Mouse (Mus musculus) left cerebral cortex, adult 2 months (tissue): Measurements from ENCODE around the gene Map3k4. TPM values are rescaled to one million over a fixed set of nuclear protein-coding genes. Genes with fewer than 3 reads are reported as not detected.

Experiments
- DNase-seq, 2 experiments: peaks; one replicate each; pipeline ENCODE4 v3.0.0; 2021 to 2022; ENCODE audit warnings: low spot score in 2 of 2, mixed read lengths in 1 of 2; ENCODE audit errors: extremely low spot score in 1 of 2
- H3K27ac ChIP-seq: fragments of 200-600 bp; 2 replicates; pipeline ENCODE4 v1.8.1; 2022
- H3K4me3 ChIP-seq: fragments of 200-600 bp; 2 replicates; pipeline ENCODE4 v1.8.1; 2022
- CTCF ChIP-seq: fragments of 200-600 bp; IDR thresholded peaks from 2 replicates; pipeline ENCODE4 v1.8.1; 2022; ENCODE audit warnings: antibody characterized with exemption, mild to moderate bottlenecking, moderate library complexity
- intact Hi-C: fragments of 180-260 bp; cut with DNase I; formaldehyde crosslinking; loops from one replicate; pipeline ENCODE4 v1.15.1; 2025
- total RNA-seq, 2 experiments: library from RNA; stranded (reverse); gene quantifications; 2 replicates each; pipeline ENCODE4 v1.2.3; 2021

The Map3k4 gene
- total RNA-seq, 2 experiments from 2014 or later: 50.0 to 50.2 TPM

- H3K4me3 ChIP-seq: no peak overlapping the region
- no peak for TF ChIP-seq CTCF
- no peak overlapping the region for H3K27ac ChIP-seq
- DNase-seq: no peak
- intact Hi-C loops: no loop called here
Observed at GRCm38 (mm10) chr17:12288871-12289270, 29.7 kb downstream of the Map3k4 start.

- no peak overlapping the region for H3K27ac ChIP-seq
- DNase-seq: no peak
- no peak overlapping the region for H3K4me3 ChIP-seq
- TF ChIP-seq CTCF: no peak
- intact Hi-C loops: no loop called here
Observed at GRCm38 (mm10) chr17:12279810-12280209, 38.8 kb downstream of the Map3k4 start.

GRCm38 (mm10) chr17:12278073-12278472, 40.5 kb downstream of the Map3k4 start:
- no peak overlapping the region for H3K27ac ChIP-seq
- no peak overlapping the region for H3K4me3 ChIP-seq
- intact Hi-C loops: no loop called here
- DNase-seq: no peak
- no peak for TF ChIP-seq CTCF

GRCm38 (mm10) chr17:12277297-12277696, 41.3 kb downstream of the Map3k4 start:
- intact Hi-C loops: no loop called here
- no peak for TF ChIP-seq CTCF
- DNase-seq: no peak
- no peak overlapping the region for H3K4me3 ChIP-seq
- peak overlapping the region; percentile 47 for H3K27ac ChIP-seq

- Histone ChIP-seq H3K4me3 (no peak overlapping the region), H3K27ac (peak overlapping the region; percentile 47)
- DNase-seq: no peak
- intact Hi-C loops: no loop called here
- no peak for TF ChIP-seq CTCF
Observed at GRCm38 (mm10) chr17:12276496-12277200, 41.9 kb downstream of the Map3k4 start.

- TF ChIP-seq CTCF: no peak
- Histone ChIP-seq H3K4me3 (no peak overlapping the region), H3K27ac (no peak overlapping the region)
- DNase-seq: no peak
- intact Hi-C loops: no loop called here
Observed at GRCm38 (mm10) chr17:12275756-12276155, 42.8 kb downstream of the Map3k4 start.

- intact Hi-C loops: no loop called here
- no peak for TF ChIP-seq CTCF
- no peak overlapping the region for H3K4me3 ChIP-seq
- H3K27ac ChIP-seq: no peak overlapping the region
- no peak for DNase-seq
Observed at GRCm38 (mm10) chr17:12273032-12273431, 45.6 kb downstream of the Map3k4 start.

GRCm38 (mm10) chr17:12271805-12272204, 46.8 kb downstream of the Map3k4 start:
- Histone ChIP-seq H3K27ac (no peak overlapping the region), H3K4me3 (no peak overlapping the region)
- no peak for TF ChIP-seq CTCF
- DNase-seq: no peak
- intact Hi-C loops: no loop called here

GRCm38 (mm10) chr17:12268538-12268937, 50.1 kb downstream of the Map3k4 start:
- H3K4me3 ChIP-seq: no peak overlapping the region
- DNase-seq: no peak
- no peak overlapping the region for H3K27ac ChIP-seq
- intact Hi-C loops: no loop called here
- TF ChIP-seq CTCF: no peak

- Histone ChIP-seq H3K27ac (no peak overlapping the region), H3K4me3 (no peak overlapping the region)
- no peak for DNase-seq
- intact Hi-C loops: no loop called here
- TF ChIP-seq CTCF: no peak
Observed at GRCm38 (mm10) chr17:12268091-12268490, 50.5 kb downstream of the Map3k4 start.

GRCm38 (mm10) chr17:12265969-12266925, 52.3 kb downstream of the Map3k4 start:
- intact Hi-C loops: loop anchor here (1.0 to 2.0 kb wide), 3 partner anchors 53 to 106 kb away; partner anchors contain the start of gene Map3k4
- peak; percentile 51 for TF ChIP-seq CTCF
- peak in 1 of 2 experiments; percentile 54 for DNase-seq
- Histone ChIP-seq H3K27ac (peak overlapping the region; percentile 50; the same call in 1 of the 2 replicates), H3K4me3 (no peak overlapping the region)

GRCm38 (mm10) chr17:12264293-12264692, 54.3 kb downstream of the Map3k4 start:
- TF ChIP-seq CTCF: no peak
- Histone ChIP-seq H3K27ac (no peak overlapping the region), H3K4me3 (no peak overlapping the region)
- DNase-seq: no peak
- intact Hi-C loops: no loop called here
